Mouse (Mus musculus) brain, embryonic 14.5 days (tissue): ENCODE data around the gene Paqr9. TPM values are rescaled to one million over a fixed set of nuclear protein-coding genes. Genes with fewer than 3 reads are reported as not detected.

ENCODE experiments used
- DNase-seq: peaks from one replicate; pipeline ENCODE4 v3.0.0-alpha.2; 2011; ENCODE audit warnings: low read depth
- CTCF ChIP-seq: fragments of 200-500 bp; IDR thresholded peaks from 2 replicates; pipeline ENCODE4 v1.5.1; 2012; ENCODE audit warnings: inconsistent platforms, mild to moderate bottlenecking, moderate library complexity, borderline replicate concordance; ENCODE audit not compliant: insufficient read depth, insufficient read length; ENCODE audit errors: extremely low read depth
- POLR2A ChIP-seq: fragments of 200-500 bp; IDR thresholded peaks from 2 replicates; pipeline ENCODE4 v1.6.1; 2012; ENCODE audit warnings: mild to moderate bottlenecking, inconsistent platforms, borderline replicate concordance; ENCODE audit not compliant: poor library complexity, insufficient read depth, insufficient read length, severe bottlenecking; ENCODE audit errors: extremely low read depth
- polyA plus RNA-seq: library from polyadenylated mRNA; depleted of rRNA; stranded (reverse); fragments of >200 nt; gene quantifications from 2 replicates; pipeline ENCODE4 v1.2.3, GENCODE M21; 2012

The Paqr9 gene
- polyA plus RNA-seq, 1 experiment: 9.6 TPM

- TF ChIP-seq CTCF: no peak
- no peak for TF ChIP-seq POLR2A
- DNase-seq: no peak
Observed at GRCm38 (mm10) chr9:95525376-95525775, 34.1 kb upstream of the Paqr9 start.

DNA sequence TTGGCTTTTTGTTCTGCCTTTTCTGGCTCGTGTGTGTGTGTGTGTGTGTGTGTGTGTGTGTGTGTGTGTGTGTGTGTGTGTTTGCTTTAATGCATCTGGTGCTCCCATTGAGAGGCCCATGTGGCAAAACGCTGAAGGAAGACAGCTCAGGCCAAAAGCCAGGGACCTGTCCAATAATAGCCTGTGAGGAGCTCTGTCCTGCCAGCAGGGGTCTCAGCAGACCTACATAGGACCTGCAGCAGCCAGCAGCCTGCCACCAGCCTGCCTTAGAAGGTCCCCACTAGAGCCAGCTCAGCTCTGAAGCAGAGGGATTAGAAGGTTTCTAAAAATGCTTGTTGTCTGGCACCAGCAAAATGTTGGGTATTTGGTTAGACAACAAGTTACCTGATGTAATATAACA lies 33.5 kb upstream of the Paqr9 start:
- TF ChIP-seq CTCF (peak; percentile 57; the same call in 1 of the 2 replicates), POLR2A (no peak)
- peak; percentile 63 for DNase-seq

DNA sequence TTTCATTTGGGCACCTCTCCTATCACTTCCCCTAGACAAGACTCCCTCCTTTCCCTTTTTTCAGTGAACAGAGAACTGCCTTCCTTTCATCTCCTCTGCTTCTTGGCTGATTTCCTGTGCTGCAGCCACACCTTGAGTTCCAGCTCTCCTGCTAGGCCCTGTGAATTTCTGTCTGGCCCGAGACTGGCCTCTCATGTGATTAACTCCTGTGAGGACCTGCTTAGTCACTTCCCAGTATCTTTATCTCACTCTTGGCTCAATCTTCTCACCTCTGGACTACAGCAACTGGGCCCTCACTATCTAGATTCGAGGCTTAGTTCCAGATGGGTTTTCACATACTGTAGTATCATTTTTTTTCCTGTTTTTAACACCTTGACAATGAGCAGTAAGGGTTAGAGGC lies 31.8 kb upstream of the Paqr9 start:
- no peak for TF ChIP-seq POLR2A
- no peak for TF ChIP-seq CTCF
- no peak for DNase-seq

DNA sequence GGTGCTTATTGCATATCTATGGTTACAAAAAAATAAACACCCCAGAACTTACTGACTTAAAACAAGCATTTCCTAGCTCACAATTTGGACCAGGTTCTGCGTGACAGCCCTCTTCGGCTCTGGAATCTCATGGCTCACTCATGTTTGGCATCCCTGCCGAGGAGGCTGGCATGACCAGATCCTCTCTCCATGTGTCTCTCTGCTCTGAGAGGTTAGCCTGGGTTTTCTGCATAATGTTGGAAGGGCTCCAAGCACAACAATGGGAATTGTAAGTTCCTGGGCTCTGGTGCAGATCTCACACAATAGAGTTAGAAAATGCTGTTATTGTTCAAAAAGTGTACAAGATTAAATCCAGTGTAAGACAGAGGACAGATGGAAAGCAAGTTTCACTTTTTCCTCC lies 28.3 kb upstream of the Paqr9 start:
- no peak for TF ChIP-seq CTCF
- TF ChIP-seq POLR2A: no peak
- DNase-seq: peak; percentile 37

- TF ChIP-seq CTCF (peak; percentile 50; the same call in 1 of the 2 replicates), POLR2A (no peak)
- DNase-seq: peak; percentile 35
Observed at GRCm38 (mm10) chr9:95533817-95534216, 25.6 kb upstream of the Paqr9 start.

- TF ChIP-seq CTCF (no peak), POLR2A (no peak)
- DNase-seq: no peak
Observed at GRCm38 (mm10) chr9:95539176-95539800, 20.2 kb upstream of the Paqr9 start.

DNA sequence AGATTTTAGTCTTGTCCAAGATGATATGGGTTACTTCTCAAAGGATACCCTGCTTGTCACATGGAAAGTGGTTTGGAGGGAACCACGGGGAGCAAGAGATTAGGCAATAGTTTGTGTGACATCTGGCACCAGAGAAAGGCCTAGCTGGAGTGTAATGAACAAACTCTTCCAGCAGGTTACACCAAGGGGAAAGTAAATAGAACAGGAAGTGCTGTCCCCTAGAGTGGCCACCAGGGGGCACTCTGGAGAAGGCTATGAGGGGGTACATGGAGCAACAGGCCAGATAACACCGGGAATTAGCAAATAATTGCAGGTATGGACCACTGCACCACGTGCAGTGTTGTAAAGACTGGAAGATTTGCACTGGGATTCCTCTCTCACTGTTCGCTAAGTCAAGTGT lies 19.0 kb upstream of the Paqr9 start:
- TF ChIP-seq CTCF (peak; percentile 41; the same call in 1 of the 2 replicates), POLR2A (no peak)
- peak; percentile 29 for DNase-seq

GRCm38 (mm10) chr9:95541208-95541607 lies 18.2 kb upstream of the Paqr9 start:
- TF ChIP-seq CTCF: no peak
- no peak for TF ChIP-seq POLR2A
- peak; percentile 56 for DNase-seq

GRCm38 (mm10) chr9:95541650-95542432 lies 17.6 kb upstream of the Paqr9 start:
- no peak for TF ChIP-seq CTCF
- DNase-seq: peak; percentile 57

DNA sequence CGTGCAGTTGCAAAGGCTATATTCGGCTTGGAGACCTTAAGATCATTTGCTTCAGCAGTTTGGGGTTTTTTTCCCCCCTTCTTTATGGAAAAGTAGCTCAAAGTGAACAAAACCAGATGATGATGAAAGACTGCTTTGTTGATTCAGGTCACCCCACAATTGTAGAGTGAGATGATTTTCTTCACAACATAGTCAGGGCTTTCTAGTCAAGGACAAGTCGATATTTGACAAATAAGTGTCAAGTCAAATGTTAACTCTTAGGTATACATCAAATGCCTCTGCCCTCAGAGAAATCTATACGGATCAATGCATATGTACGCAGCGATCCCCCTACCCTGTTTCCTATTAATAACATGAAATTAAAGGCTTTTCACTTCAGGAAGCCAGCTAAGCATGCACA lies 17.0 kb upstream of the Paqr9 start:
- DNase-seq: no peak
- TF ChIP-seq POLR2A (no peak), CTCF (no peak)

DNA sequence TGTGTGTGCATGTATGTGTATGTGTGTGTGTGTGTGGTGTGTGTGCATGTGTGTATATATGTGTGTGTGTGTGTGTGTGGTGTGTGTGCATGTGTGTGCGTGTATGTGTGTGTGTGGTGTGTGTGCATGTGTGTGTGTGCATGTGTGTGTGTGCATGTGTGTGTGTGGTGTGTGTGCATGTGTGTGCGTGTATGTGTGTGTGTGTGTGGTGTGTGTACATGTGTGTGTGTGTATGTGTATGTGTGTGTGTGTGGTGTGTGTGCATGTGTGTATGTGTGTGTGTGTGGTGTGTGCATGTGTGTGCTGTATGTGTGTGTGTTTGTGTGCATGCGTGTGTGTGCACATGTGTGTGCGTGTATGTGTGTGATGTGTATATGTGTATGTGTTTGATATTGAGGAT lies 14.9 kb upstream of the Paqr9 start:
- no peak for TF ChIP-seq POLR2A
- no peak for DNase-seq

DNA sequence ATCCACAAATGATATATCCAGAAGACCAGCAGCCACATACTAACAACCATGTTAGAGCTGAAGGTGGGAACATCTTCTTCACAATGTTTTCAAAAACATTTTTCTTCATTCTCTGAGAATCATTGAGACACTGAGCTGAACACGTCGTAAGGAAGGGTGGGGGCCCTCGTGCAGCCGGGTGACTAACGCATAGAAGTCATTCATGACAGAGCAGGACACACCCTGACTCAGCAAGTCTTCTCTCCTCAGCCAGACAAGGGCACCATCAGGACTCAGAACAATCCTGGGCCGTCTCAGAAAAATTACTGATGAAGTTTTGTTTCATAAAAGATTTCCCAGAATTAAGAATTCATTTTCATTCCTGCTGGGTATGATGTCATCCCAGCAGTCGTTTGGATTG lies 12.8 kb upstream of the Paqr9 start:
- no peak for DNase-seq

DNA sequence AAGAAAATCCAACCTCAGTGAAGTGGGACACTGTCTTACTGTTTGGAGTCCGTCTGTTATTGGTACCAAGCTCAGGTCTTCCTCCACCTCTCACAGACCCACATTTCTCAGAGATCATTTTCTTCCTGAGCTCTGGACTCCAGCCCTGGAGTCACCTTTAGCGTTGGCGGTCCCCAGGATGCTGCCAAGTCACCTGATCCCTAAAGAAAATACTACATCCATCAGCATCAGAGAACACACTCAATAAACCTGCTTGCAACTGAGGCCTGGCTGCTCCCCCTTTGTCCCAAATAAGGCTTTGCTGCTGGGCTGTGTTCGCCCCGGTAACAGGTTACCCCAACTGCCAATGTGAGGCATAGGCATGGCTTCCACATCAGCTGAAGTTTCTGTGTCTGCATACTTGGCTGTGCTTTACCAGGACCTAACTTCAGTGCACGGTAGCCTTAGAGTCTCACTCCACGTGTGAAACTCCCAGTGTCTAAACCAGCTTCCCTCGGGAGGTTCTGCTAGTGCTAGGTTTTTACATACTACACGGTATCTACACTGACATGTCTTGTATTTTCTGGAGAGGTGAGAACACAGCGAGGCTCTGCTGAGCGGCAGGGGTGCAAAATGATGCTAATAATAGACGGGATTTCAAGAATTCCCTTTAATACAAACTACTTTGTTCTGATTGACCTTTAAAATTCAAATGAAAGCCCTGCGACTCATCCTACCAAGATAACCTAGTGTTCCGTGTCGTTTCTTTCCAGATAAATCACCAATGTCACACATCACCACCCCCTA lies 9.6 kb upstream of the Paqr9 start:
- no peak for DNase-seq

More for the DNA sequence above, 12.8 kb upstream of the Paqr9 start:
- TF ChIP-seq CTCF: no peak

More for the DNA sequence above, 9.6 kb upstream of the Paqr9 start:
- TF ChIP-seq POLR2A (no peak), CTCF (no peak)
